Mouse (Mus musculus) heart, embryonic 14.5 days (tissue): ENCODE results near the gene Ensa. TPM values are rescaled to one million over a fixed set of nuclear protein-coding genes. Genes with fewer than 3 reads are reported as not detected.
"Not testable (repeated sequence)": the region's sequence is repeated elsewhere in the genome, so short reads cannot be mapped to it uniquely, and the experiment has no call there.

Experiments used
- ATAC-seq: fragments of 200-750 bp; cut with Nextera tagmentation; 2 replicates; pipeline ENCODE4 v1.8.0; 2017; ENCODE audit warnings: low read depth, moderate TSS enrichment; ENCODE audit not compliant: insufficient number of reproducible peaks, insufficient read depth, low FRiP score
- H3K27ac ChIP-seq, 2 experiments: fragments of 200-500 bp in 1 of 2; fragments of 300-500 bp in 1 of 2; sonication (generic) in 1 of 2; replicated peaks in 1 of 2; 2 replicates each; pipeline ENCODE4 v1.5.1; 2012 to 2014; ENCODE audit warnings: low read depth in 2 of 2, low read length in 2 of 2, control low read depth in 1 of 2, mild to moderate bottlenecking in 1 of 2, mixed read lengths in 1 of 2; ENCODE audit not compliant: control insufficient read depth in 1 of 2, insufficient read depth in 1 of 2
- H3K27me3 ChIP-seq: fragments of 300-500 bp; sonication (generic); 2 replicates; pipeline ENCODE4 v1.6.1; 2014; ENCODE audit warnings: mild to moderate bottlenecking, low read length, control low read depth; ENCODE audit not compliant: control insufficient read depth, insufficient read depth
- H3K36me3 ChIP-seq: fragments of 300-500 bp; sonication (generic); 2 replicates; pipeline ENCODE4 v1.6.1; 2014; ENCODE audit warnings: mild to moderate bottlenecking, control low read depth, low read length, mixed read lengths; ENCODE audit not compliant: control insufficient read depth, insufficient read depth
- H3K4me1 ChIP-seq, 2 experiments: fragments of 200-500 bp in 1 of 2; fragments of 300-500 bp in 1 of 2; sonication (generic) in 1 of 2; 2 replicates each; pipeline ENCODE4 v1.6.1; 2012 to 2014; ENCODE audit warnings: low read length in 2 of 2, control low read depth in 1 of 2, mixed read lengths in 1 of 2; ENCODE audit not compliant: control insufficient read depth in 2 of 2, insufficient read depth in 2 of 2
- H3K4me2 ChIP-seq: fragments of 300-500 bp; sonication (generic); 2 replicates; pipeline ENCODE4 v1.6.1; 2014; ENCODE audit warnings: mild to moderate bottlenecking, low read length
- H3K4me3 ChIP-seq, 2 experiments: fragments of 200-500 bp in 1 of 2; fragments of 300-500 bp in 1 of 2; sonication (generic) in 1 of 2; 2 replicates each; pipeline ENCODE4 v1.5.1; 2012 to 2014; ENCODE audit warnings: low read length in 2 of 2, mild to moderate bottlenecking in 2 of 2, control low read depth in 1 of 2, low read depth in 1 of 2, moderate library complexity in 1 of 2; ENCODE audit not compliant: control insufficient read depth in 1 of 2, insufficient read depth in 1 of 2
- H3K9ac ChIP-seq: fragments of 300-500 bp; sonication (generic); 2 replicates; pipeline ENCODE4 v1.6.1; 2014; ENCODE audit warnings: mild to moderate bottlenecking, low read length
- H3K9me3 ChIP-seq: fragments of 300-500 bp; sonication (generic); 2 replicates; pipeline ENCODE4 v1.6.1; 2016; ENCODE audit warnings: low read length, control low read depth; ENCODE audit not compliant: control insufficient read depth
- WGBS: fragments of 180-500 bp; shearing (Covaris S2); extraction: QIAGEN DNeasy Blood & Tissue Kit; methylation state at CpG from one replicate; pipeline ENCODE4 v1.1.7; 2014; 5-methylcytosine and 5-hydroxymethylcytosine counted together
- polyA plus RNA-seq: library from polyadenylated mRNA; unstranded; fragments of >200 nt; fragmentation: Nextera tagmentation; extraction: Ambion mirVana; gene quantifications from 2 replicates; pipeline ENCODE4 v1.2.1, GENCODE M21; 2014

Gene Ensa
- polyA plus RNA-seq, 1 experiment from 2014 or later: 51.1 TPM

GRCm38 (mm10) chr3:95666124-95666844 is 41.5 kb downstream of the Ensa start:
- WGBS: 12% methylated on average over 6 of the region's 6 CpGs
- Histone ChIP-seq H3K4me3 (no peak overlapping the region), H3K4me1 (peaks cover 40 to 75% of the 10 kb centered on the region in 2 experiments), H3K36me3 (peaks cover 52% of the 10 kb centered on the region), H3K27ac (peak overlapping the region; percentile 85 to 94), H3K9ac (peak overlapping the region; percentile 50; the same call in 1 of the 2 replicates), H3K4me2 (peak overlapping the region; percentile 47), H3K9me3 (no peaks in the 10 kb centered on the region), H3K27me3 (no peaks in the 10 kb centered on the region)
- ATAC-seq: peak; percentile 60; the same call in 1 of the 2 replicates

GRCm38 (mm10) chr3:95667521-95667920 is 42.7 kb downstream of the Ensa start:
- ATAC-seq: no peak

GRCm38 (mm10) chr3:95668026-95668425 is 43.2 kb downstream of the Ensa start:
- Histone ChIP-seq H3K27ac (peak overlapping the region; percentile 85 to 94), H3K36me3 (peaks cover 45% of the 10 kb centered on the region), H3K4me3 (peak overlapping the region in 1 of 2 experiments; percentile 5; a peak in 1 of 4 replicates), H3K9me3 (no peaks in the 10 kb centered on the region), H3K27me3 (no peaks in the 10 kb centered on the region), H3K9ac (peak overlapping the region; percentile 67), H3K4me2 (peak overlapping the region; percentile 47), H3K4me1 (peaks cover 46 to 73% of the 10 kb centered on the region in 2 experiments)
- peak; percentile 16; the same call in 1 of the 2 replicates for ATAC-seq
- WGBS: 9% methylated on average over 7 of the region's 7 CpGs

More at GRCm38 (mm10) chr3:95667521-95667920, 42.7 kb downstream of the Ensa start:
- peak overlapping the region; percentile 67 for H3K9ac ChIP-seq
- 19% methylated on average over 4 of the region's 4 CpGs for WGBS
- H3K36me3 ChIP-seq: peaks cover 48% of the 10 kb centered on the region
- H3K4me1 ChIP-seq: peaks cover 45 to 73% of the 10 kb centered on the region in 2 experiments
- peak overlapping the region; percentile 47 for H3K4me2 ChIP-seq
- peak overlapping the region; percentile 85 to 94 for H3K27ac ChIP-seq
- peak overlapping the region in 1 of 2 experiments; percentile 5; a peak in 1 of 4 replicates for H3K4me3 ChIP-seq
- no peaks in the 10 kb centered on the region for H3K27me3 ChIP-seq
- H3K9me3 ChIP-seq: no peaks in the 10 kb centered on the region

GRCm38 (mm10) chr3:95668589-95669308 is 44.0 kb downstream of the Ensa start:
- Histone ChIP-seq H3K27me3 (no peaks in the 10 kb centered on the region), H3K4me1 (peaks cover 50 to 73% of the 10 kb centered on the region in 2 experiments), H3K9me3 (no peaks in the 10 kb centered on the region), H3K9ac (peak overlapping the region; percentile 67; the same call in 1 of the 2 replicates), H3K4me3 (no peak overlapping the region), H3K36me3 (peaks cover 41% of the 10 kb centered on the region), H3K27ac (peak overlapping the region; percentile 85 to 94), H3K4me2 (peak overlapping the region; percentile 47; the same call in 1 of the 2 replicates)
- 87% methylated on average over 7 of the region's 7 CpGs for WGBS
- no peak for ATAC-seq

- Histone ChIP-seq H3K27ac (peak overlapping the region in 1 of 2 experiments; percentile 94; a peak in 1 of 4 replicates), H3K4me2 (no peak overlapping the region), H3K9me3 (no peaks in the 10 kb centered on the region), H3K36me3 (peaks cover 36% of the 10 kb centered on the region), H3K4me1 (peaks cover 50 to 73% of the 10 kb centered on the region in 2 experiments), H3K27me3 (no peaks in the 10 kb centered on the region), H3K9ac (no peak overlapping the region), H3K4me3 (no peak overlapping the region)
- 92% methylated on average over 3 of the region's 3 CpGs for WGBS
- ATAC-seq: no peak
These were observed 44.5 kb downstream of the Ensa start for GRCm38 (mm10) chr3:95669309-95669665.

GRCm38 (mm10) chr3:95670419-95670818 is 45.6 kb downstream of the Ensa start:
- H3K27me3 ChIP-seq, H3K9me3 ChIP-seq, H3K4me3 ChIP-seq, H3K27ac ChIP-seq, ATAC-seq, H3K9ac ChIP-seq, H3K4me2 ChIP-seq: not testable (repeated sequence)
- 95% methylated on average over 3 of the region's 3 CpGs for WGBS
- H3K4me1 ChIP-seq: peaks cover 52 to 73% of the 10 kb centered on the region in 2 experiments
- peaks cover 24% of the 10 kb centered on the region for H3K36me3 ChIP-seq

- Histone ChIP-seq H3K9ac (no peak overlapping the region; the same call in 1 of the 2 replicates), H3K27me3 (no peaks in the 10 kb centered on the region), H3K4me2 (no peak overlapping the region), H3K4me1 (peaks cover 57 to 74% of the 10 kb centered on the region in 2 experiments), H3K4me3 (no peak overlapping the region), H3K36me3 (peaks cover 23% of the 10 kb centered on the region), H3K27ac (no peak overlapping the region), H3K9me3 (no peaks in the 10 kb centered on the region)
- ATAC-seq: no peak
- 87% methylated on average over 5 of the region's 5 CpGs for WGBS
These were observed 46.4 kb downstream of the Ensa start for GRCm38 (mm10) chr3:95671201-95671600.
